Mouse (Mus musculus) limb, embryonic 12.5 days (tissue): ENCODE measurements around the gene Rpp14. TPM values are rescaled to one million over a fixed set of nuclear protein-coding genes. Genes with fewer than 3 reads are reported as not detected.

Source experiments
- ATAC-seq: fragments of 200-750 bp; cut with Nextera tagmentation; 2 replicates; pipeline ENCODE4 v1.8.0; 2017; ENCODE audit warnings: low read depth, moderate TSS enrichment; ENCODE audit not compliant: insufficient number of reproducible peaks, insufficient read depth, low FRiP score, low TSS enrichment
- H3K27ac ChIP-seq: fragments of 300-500 bp; sonication (generic); 2 replicates; pipeline ENCODE4 v1.5.1; 2016; ENCODE audit warnings: mild to moderate bottlenecking, moderate library complexity
- H3K27me3 ChIP-seq: fragments of 300-500 bp; sonication (generic); 2 replicates; pipeline ENCODE4 v1.6.1; 2016; ENCODE audit warnings: mild to moderate bottlenecking, moderate library complexity
- H3K36me3 ChIP-seq: fragments of 300-500 bp; sonication (generic); 2 replicates; pipeline ENCODE4 v1.6.1; 2016; ENCODE audit warnings: mild to moderate bottlenecking, moderate library complexity
- H3K4me1 ChIP-seq: fragments of 300-500 bp; sonication (generic); replicated peaks from 2 replicates; pipeline ENCODE4 v1.6.1; 2016
- H3K4me2 ChIP-seq: fragments of 300-500 bp; sonication (generic); 2 replicates; pipeline ENCODE4 v1.6.1; 2016; ENCODE audit warnings: mild to moderate bottlenecking, moderate library complexity
- H3K4me3 ChIP-seq: fragments of 300-500 bp; sonication (generic); replicated peaks from 2 replicates; pipeline ENCODE4 v1.5.1; 2016; ENCODE audit warnings: mild to moderate bottlenecking
- H3K9ac ChIP-seq: fragments of 300-500 bp; sonication (generic); replicated peaks from 2 replicates; pipeline ENCODE4 v1.6.1; 2016; ENCODE audit warnings: mild to moderate bottlenecking, moderate library complexity
- H3K9me3 ChIP-seq: fragments of 300-500 bp; sonication (generic); 2 replicates; pipeline ENCODE4 v1.6.1; 2016; ENCODE audit warnings: mild to moderate bottlenecking, moderate library complexity
- WGBS: fragments of 180-500 bp; shearing (Covaris S2); methylation state at CpG from one replicate; pipeline ENCODE4 v1.1.7; 2016; 5-methylcytosine and 5-hydroxymethylcytosine counted together
- polyA plus RNA-seq: library from polyadenylated mRNA; unstranded; fragments of >200 nt; fragmentation: Nextera tagmentation; extraction: Ambion mirVana; gene quantifications from 2 replicates; pipeline ENCODE4 v1.2.1, GENCODE M21; 2016

Rpp14 gene
- polyA plus RNA-seq, 1 experiment from 2014 or later = 50.1 TPM

GRCm38 (mm10) chr14:8042577-8042976 is 37.6 kb upstream of the Rpp14 start:
- Histone ChIP-seq H3K27ac (no peak overlapping the region), H3K4me3 (no peak overlapping the region), H3K27me3 (no peaks in the 10 kb centered on the region), H3K9ac (no peak overlapping the region), H3K9me3 (no peaks in the 10 kb centered on the region), H3K4me2 (no peak overlapping the region), H3K4me1 (no peaks in the 10 kb centered on the region), H3K36me3 (peaks cover 40% of the 10 kb centered on the region)
- 93% methylated on average over 9 of the region's 9 CpGs for WGBS
- ATAC-seq = no peak

GRCm38 (mm10) chr14:8044330-8044729 is 35.8 kb upstream of the Rpp14 start:
- H3K27ac ChIP-seq = no peak overlapping the region
- ATAC-seq = no peak
- no peak overlapping the region for H3K4me3 ChIP-seq
- no peak overlapping the region for H3K4me2 ChIP-seq
- no peaks in the 10 kb centered on the region for H3K27me3 ChIP-seq
- no peak overlapping the region for H3K9ac ChIP-seq
- H3K9me3 ChIP-seq = no peaks in the 10 kb centered on the region
- no peaks in the 10 kb centered on the region for H3K4me1 ChIP-seq
- WGBS = 71% methylated on average over 8 of the region's 8 CpGs
- peaks cover 54% of the 10 kb centered on the region for H3K36me3 ChIP-seq

- no peak for ATAC-seq
- Histone ChIP-seq H3K36me3 (peaks cover 59% of the 10 kb centered on the region), H3K27me3 (no peaks in the 10 kb centered on the region), H3K4me1 (no peaks in the 10 kb centered on the region), H3K27ac (no peak overlapping the region), H3K9me3 (no peaks in the 10 kb centered on the region), H3K4me3 (no peak overlapping the region), H3K9ac (no peak overlapping the region), H3K4me2 (no peak overlapping the region)
- WGBS = 87% methylated on average over 6 of the region's 6 CpGs
Measured at GRCm38 (mm10) chr14:8044786-8045185, 35.4 kb upstream of the Rpp14 start.

- H3K4me2 ChIP-seq = no peak overlapping the region
- 84% methylated on average over 11 of the region's 11 CpGs for WGBS
- no peak overlapping the region for H3K27ac ChIP-seq
- no peak overlapping the region for H3K9ac ChIP-seq
- no peaks in the 10 kb centered on the region for H3K27me3 ChIP-seq
- H3K9me3 ChIP-seq = no peaks in the 10 kb centered on the region
- ATAC-seq = no peak
- H3K4me1 ChIP-seq = no peaks in the 10 kb centered on the region
- no peak overlapping the region for H3K4me3 ChIP-seq
- H3K36me3 ChIP-seq = peaks cover 64% of the 10 kb centered on the region
Measured at GRCm38 (mm10) chr14:8045187-8045846, 34.9 kb upstream of the Rpp14 start.

GRCm38 (mm10) chr14:8046839-8047238 is 33.3 kb upstream of the Rpp14 start:
- 93% methylated on average over 6 of the region's 6 CpGs for WGBS

GRCm38 (mm10) chr14:8049334-8049733 is 30.8 kb upstream of the Rpp14 start:
- H3K36me3 ChIP-seq = peaks cover 65% of the 10 kb centered on the region
- H3K27me3 ChIP-seq = no peaks in the 10 kb centered on the region
- no peaks in the 10 kb centered on the region for H3K9me3 ChIP-seq
- ATAC-seq = no peak
- 87% methylated on average over 10 of the region's 10 CpGs for WGBS
- H3K4me2 ChIP-seq = no peak overlapping the region
- H3K9ac ChIP-seq = no peak overlapping the region
- peaks cover 5% of the 10 kb centered on the region; the same call in 1 of the 2 replicates for H3K4me1 ChIP-seq
- H3K27ac ChIP-seq = no peak overlapping the region
- no peak overlapping the region for H3K4me3 ChIP-seq

More at GRCm38 (mm10) chr14:8046839-8047238, 33.3 kb upstream of the Rpp14 start:
- Histone ChIP-seq H3K9ac (no peak overlapping the region), H3K4me3 (no peak overlapping the region), H3K4me1 (no peaks in the 10 kb centered on the region), H3K27me3 (no peaks in the 10 kb centered on the region), H3K36me3 (peaks cover 62% of the 10 kb centered on the region), H3K4me2 (no peak overlapping the region), H3K9me3 (no peaks in the 10 kb centered on the region), H3K27ac (no peak overlapping the region)
- no peak for ATAC-seq

- H3K4me1 ChIP-seq = peaks cover 13% of the 10 kb centered on the region
- no peaks in the 10 kb centered on the region for H3K27me3 ChIP-seq
- no peak overlapping the region for H3K4me2 ChIP-seq
- no peak for ATAC-seq
- H3K36me3 ChIP-seq = peaks cover 55% of the 10 kb centered on the region
- 87% methylated on average over 2 of the region's 2 CpGs for WGBS
- no peak overlapping the region for H3K27ac ChIP-seq
- no peaks in the 10 kb centered on the region for H3K9me3 ChIP-seq
- no peak overlapping the region for H3K9ac ChIP-seq
- no peak overlapping the region for H3K4me3 ChIP-seq
Measured at GRCm38 (mm10) chr14:8051869-8052268, 28.3 kb upstream of the Rpp14 start.

- H3K27ac ChIP-seq = no peak overlapping the region
- H3K4me3 ChIP-seq = no peak overlapping the region
- no peak overlapping the region for H3K9ac ChIP-seq
- H3K9me3 ChIP-seq = no peaks in the 10 kb centered on the region
- H3K27me3 ChIP-seq = no peaks in the 10 kb centered on the region
- WGBS = 100% methylated on average over 7 of the region's 7 CpGs
- H3K4me2 ChIP-seq = no peak overlapping the region
- H3K36me3 ChIP-seq = peaks cover 50% of the 10 kb centered on the region
- H3K4me1 ChIP-seq = peaks cover 15% of the 10 kb centered on the region
- no peak for ATAC-seq
Measured at GRCm38 (mm10) chr14:8052661-8053060, 27.5 kb upstream of the Rpp14 start.

- peaks cover 35% of the 10 kb centered on the region for H3K36me3 ChIP-seq
- H3K27ac ChIP-seq = no peak overlapping the region
- H3K9ac ChIP-seq = no peak overlapping the region
- 32% methylated on average over 17 of the region's 17 CpGs for WGBS
- H3K4me2 ChIP-seq = no peak overlapping the region
- no peaks in the 10 kb centered on the region for H3K27me3 ChIP-seq
- H3K9me3 ChIP-seq = no peaks in the 10 kb centered on the region
- no peak overlapping the region for H3K4me3 ChIP-seq
- peak; percentile 26; the same call in 1 of the 2 replicates for ATAC-seq
- peaks cover 15% of the 10 kb centered on the region for H3K4me1 ChIP-seq
Measured at GRCm38 (mm10) chr14:8054310-8055102, 25.7 kb upstream of the Rpp14 start.

- no peak for ATAC-seq
- WGBS = 86% methylated on average over 5 of the region's 5 CpGs
- no peaks in the 10 kb centered on the region for H3K9me3 ChIP-seq
- H3K4me1 ChIP-seq = peaks cover 15% of the 10 kb centered on the region
- no peak overlapping the region for H3K4me2 ChIP-seq
- no peak overlapping the region for H3K27ac ChIP-seq
- H3K4me3 ChIP-seq = no peak overlapping the region
- H3K36me3 ChIP-seq = peaks cover 20% of the 10 kb centered on the region; the same call in 1 of the 2 replicates
- no peak overlapping the region for H3K9ac ChIP-seq
- H3K27me3 ChIP-seq = no peaks in the 10 kb centered on the region
Measured at GRCm38 (mm10) chr14:8056076-8056475, 24.1 kb upstream of the Rpp14 start.

- no peaks in the 10 kb centered on the region for H3K9me3 ChIP-seq
- H3K9ac ChIP-seq = no peak overlapping the region
- peaks cover 3% of the 10 kb centered on the region; the same call in 1 of the 2 replicates for H3K36me3 ChIP-seq
- H3K4me1 ChIP-seq = peaks cover 18% of the 10 kb centered on the region
- no peak for ATAC-seq
- no peaks in the 10 kb centered on the region for H3K27me3 ChIP-seq
- 92% methylated on average over 7 of the region's 7 CpGs for WGBS
- H3K4me2 ChIP-seq = no peak overlapping the region
- H3K4me3 ChIP-seq = no peak overlapping the region
- no peak overlapping the region for H3K27ac ChIP-seq
Measured at GRCm38 (mm10) chr14:8059938-8060337, 20.2 kb upstream of the Rpp14 start.
